Mouse (Mus musculus) urinary bladder, adult 2 months (tissue): ENCODE data around the gene Vmn2r60. TPM values are rescaled to one million over a fixed set of nuclear protein-coding genes. Genes with fewer than 3 reads are reported as not detected.
"Not testable (repeated sequence)": the region's sequence is repeated elsewhere in the genome, so short reads cannot be mapped to it uniquely, and the experiment has no call there.

Experiments
- DNase-seq: peaks from one replicate; pipeline ENCODE4 v3.0.0; 2022; ENCODE audit warnings: low spot score
- polyA plus RNA-seq: library from polyadenylated mRNA; depleted of rRNA; stranded (reverse); fragments of >200 nt; gene quantifications from 2 replicates; pipeline ENCODE4 v1.2.3, GENCODE M21; 2012; rRNA removed

Gene Vmn2r60
- polyA plus RNA-seq, result not detected in 2 replicates

GRCm38 (mm10) chr7:42107470-42107869 lies at the start of gene Vmn2r60:
Vmn2r60 (plus strand) TSS chr7:42107770.
- DNase-seq, result no peak

GRCm38 (mm10) chr7:42058923-42059322 lies 48.6 kb upstream of the Vmn2r60 start, which contains the start of gene Vmn2r59:
Vmn2r59 (minus strand) TSS chr7:42059023.
- DNase-seq, result no peak

- not testable (repeated sequence) for DNase-seq
Measured at GRCm38 (mm10) chr7:42107061-42107460, 509 bp upstream of the Vmn2r60 start.

Other genes starting within 250 kb of the Vmn2r60 start
- not detected in 2 replicates for gene Vmn2r58, start 235.1 kb upstream of the Vmn2r60 start, polyA plus RNA-seq
- not detected in 2 replicates for gene Vmn2r59, start 48.7 kb upstream of the Vmn2r60 start, polyA plus RNA-seq
- gene Vmn2r61, start 152.3 kb downstream of the Vmn2r60 start, polyA plus RNA-seq, result not detected in 2 replicates